Mouse (Mus musculus) regulatory T cell (primary cell): ENCODE data around the gene Tshz3.

Experiments used
- in situ Hi-C: fragments of 300-600 bp; cut with MboI, MseI; formaldehyde crosslinking; loops from one replicate; pipeline ENCODE4 v1.15.1; 2025; ENCODE audit warnings: high pct_unique_total_duplicates

The Tshz3 gene

GRCm38 (mm10) chr7:36697856-36698588 is at the start of gene Tshz3:
TSS of gene Tshz3 (plus strand) at chr7:36698118.
- in situ Hi-C loops = no loop called here

DNA sequence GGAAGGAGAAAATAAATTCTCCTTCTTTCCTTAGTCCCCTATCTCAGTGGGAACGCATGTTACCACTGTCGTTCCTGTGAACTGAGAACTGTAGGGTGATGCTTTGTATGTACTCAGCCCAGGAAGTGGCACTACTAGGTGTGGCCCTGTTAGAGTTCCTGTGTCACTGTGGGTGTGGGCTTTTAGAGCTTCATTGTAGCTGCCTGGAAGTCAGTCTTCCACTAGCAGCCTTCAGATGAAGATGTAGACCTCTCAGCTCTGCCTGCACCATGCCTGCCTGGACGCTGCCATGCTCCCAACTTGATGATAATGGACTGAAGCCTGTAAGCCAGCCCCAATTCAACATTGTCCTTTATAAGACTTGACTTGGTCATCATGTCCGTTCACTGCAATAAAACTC is 42.0 kb upstream of the Tshz3 start:
- in situ Hi-C loops = no loop called here

DNA sequence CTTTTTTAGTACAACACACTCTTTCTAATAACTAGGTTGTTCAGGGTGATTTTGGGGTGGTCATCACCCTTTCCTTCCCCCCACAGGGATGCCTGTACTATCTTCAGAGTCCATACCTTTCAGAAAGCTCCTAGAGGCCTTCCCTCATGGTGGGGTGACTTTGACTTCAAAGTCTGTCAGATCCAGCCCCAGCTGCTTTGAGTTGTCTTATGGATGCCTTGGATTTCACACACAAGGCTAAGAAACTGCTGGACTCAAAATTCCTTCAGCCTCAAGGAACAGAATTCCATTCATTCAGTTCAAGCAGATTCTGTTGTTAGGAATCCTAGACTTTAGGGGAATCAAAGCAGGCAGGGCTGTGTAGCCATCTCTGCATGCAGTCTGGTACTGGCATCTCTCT is 41.5 kb upstream of the Tshz3 start:
- in situ Hi-C loops = no loop called here

DNA sequence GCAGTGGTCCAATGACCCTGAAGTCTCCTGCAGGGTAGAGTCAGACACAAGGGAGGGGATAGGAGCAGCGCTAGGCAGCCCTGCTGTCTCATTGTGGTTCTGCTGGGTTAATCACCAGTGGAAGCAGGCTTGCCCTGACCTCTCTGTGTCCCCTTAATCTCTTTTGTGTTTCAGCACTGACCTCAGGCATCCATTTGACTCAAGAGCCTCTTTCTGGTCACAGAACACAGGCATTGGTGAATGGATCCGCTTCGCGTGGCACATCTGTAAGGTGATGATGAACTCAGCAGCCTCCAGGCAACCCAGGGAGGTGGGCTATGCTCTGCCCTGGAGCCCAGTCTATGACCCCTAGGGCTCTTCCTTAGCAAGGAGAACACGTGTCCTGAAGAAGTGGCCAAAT is 39.6 kb upstream of the Tshz3 start:
- in situ Hi-C loops = no loop called here

- in situ Hi-C loops = no loop called here
Observed at GRCm38 (mm10) chr7:36659265-36659664, 38.7 kb upstream of the Tshz3 start.

GRCm38 (mm10) chr7:36660654-36661053 is 37.3 kb upstream of the Tshz3 start:
- in situ Hi-C loops = no loop called here

DNA sequence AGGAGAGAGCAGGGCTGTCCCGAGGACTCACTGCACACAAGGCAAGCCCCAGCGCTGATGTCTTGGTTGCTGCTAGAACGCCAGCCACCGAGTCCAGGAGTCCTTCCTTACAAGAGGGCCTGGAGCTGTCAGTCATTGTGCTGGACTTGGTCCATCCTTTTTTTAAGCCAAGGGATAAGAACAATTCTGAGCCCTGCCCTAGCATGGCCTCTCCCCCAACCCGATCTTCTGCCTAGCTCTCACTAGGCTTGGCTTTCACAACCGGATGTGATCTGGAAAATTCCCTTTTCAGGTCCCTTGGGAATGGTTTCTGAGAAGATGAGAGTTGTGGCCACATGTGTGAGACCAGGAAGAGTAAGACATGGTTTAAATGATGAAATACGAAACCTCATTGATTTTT is 34.5 kb upstream of the Tshz3 start:
- in situ Hi-C loops = no loop called here

DNA sequence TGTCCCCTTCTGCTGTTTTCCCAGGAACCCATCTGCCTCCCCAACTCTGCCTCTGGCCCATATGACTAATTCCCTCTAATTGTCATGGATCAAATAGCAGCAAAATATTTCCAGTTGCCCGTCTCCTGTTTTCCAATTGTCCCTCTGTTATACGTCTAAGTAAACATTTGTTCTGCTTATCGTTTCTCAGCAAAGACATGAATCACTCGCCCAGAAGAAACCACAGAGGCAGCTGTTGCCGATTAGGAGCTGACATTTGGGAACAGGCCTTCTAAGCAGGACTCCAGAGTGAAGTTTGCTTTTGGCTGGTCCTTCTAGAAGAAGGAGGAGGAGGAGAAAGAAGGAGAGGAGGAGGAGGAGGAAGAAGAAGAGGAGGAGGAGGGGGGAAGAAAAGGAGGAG is 30.2 kb upstream of the Tshz3 start:
- in situ Hi-C loops = no loop called here

DNA sequence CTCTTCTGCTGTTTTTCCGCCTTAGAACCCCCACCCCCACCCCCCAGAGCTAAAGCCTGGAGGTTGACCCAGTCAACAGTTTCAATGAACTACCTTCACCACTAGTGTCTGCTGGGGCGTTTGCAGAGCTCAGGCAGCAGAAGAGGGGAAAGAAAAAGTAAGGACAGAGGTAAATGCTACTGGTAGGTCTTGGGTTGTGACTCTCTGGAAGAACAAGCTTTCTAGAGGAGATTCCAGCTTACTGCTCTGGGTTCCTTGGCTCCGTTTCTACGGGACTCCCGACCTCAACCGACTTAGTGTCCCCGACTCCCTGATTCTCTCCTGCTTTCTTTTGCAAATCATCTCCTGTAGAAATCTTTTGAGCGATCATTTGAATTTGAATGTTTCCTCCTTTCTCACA is 19.9 kb upstream of the Tshz3 start:
- in situ Hi-C loops = no loop called here

DNA sequence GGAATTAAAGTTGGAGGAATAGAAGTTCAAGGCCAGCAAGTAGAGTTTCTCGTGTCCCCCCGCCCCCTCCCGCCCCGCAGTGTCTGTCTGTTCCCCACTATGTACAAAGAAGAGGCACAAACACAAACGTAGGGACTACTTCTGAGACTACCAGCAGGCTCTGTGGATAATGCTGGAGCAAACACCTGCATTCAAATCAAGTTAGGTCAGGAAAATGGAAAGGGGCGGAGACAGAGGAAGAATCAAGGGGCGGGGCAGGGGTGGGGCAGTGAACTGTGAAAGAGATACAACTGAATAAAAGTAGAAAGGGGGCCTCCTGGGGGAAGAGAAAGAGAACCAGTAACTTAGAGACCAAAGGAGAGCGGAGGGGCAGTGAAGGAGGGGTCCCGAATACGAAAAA is 19.4 kb upstream of the Tshz3 start:
- in situ Hi-C loops = no loop called here

GRCm38 (mm10) chr7:36679031-36679618 is 18.8 kb upstream of the Tshz3 start:
- in situ Hi-C loops = no loop called here

DNA sequence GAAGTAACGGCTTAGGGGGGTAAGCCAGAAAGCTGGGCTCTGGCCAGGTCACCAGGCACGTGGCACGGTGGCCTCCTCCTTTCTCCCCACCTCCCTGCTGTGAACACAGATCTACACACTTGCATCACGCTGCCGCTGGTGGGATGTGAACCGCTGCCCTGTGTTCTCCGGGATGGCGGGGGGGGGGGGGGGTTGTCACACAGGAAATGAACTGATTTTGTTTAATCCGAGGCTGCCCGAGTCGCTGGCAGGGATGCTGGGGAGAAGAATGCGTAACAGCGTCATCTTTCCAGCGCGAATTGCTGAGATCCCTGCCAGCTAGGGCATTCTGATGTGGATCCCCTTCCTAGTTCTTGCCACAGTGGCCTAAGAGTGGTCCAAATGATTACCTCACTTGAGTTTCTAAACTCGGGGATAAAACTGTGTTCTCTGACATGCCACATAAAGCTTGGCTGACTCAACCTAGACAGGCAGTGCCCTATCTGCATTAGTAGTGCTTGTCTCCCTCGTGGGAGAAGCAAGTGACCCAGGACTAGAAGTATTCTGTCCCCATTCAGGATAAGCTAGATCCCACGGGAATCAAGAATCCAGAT is 18.0 kb upstream of the Tshz3 start:
- in situ Hi-C loops = no loop called here

DNA sequence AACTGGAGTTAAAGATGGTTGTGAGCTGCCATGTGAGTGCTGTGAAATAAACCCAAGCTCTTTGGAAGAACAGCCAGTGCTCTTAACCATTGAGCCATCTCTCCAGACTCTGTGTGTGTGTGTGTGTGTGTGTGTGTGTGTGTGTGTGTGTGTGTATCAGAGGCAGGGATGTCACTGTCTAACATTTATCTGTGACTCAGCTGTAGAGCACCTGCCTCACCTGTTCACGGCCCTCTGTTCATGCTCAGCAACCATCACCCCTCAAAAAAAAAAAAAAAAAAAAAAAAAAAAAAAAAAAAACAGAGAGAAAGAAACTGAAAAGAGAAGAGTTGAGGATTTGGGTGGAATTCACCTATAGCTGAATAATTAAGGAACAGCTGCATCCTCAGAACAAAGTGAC is 10.4 kb upstream of the Tshz3 start:
- in situ Hi-C loops = no loop called here

- in situ Hi-C loops = no loop called here
Observed at GRCm38 (mm10) chr7:36689049-36689793, 8.7 kb upstream of the Tshz3 start.

GRCm38 (mm10) chr7:36690551-36690950 is 7.4 kb upstream of the Tshz3 start:
- in situ Hi-C loops = no loop called here

DNA sequence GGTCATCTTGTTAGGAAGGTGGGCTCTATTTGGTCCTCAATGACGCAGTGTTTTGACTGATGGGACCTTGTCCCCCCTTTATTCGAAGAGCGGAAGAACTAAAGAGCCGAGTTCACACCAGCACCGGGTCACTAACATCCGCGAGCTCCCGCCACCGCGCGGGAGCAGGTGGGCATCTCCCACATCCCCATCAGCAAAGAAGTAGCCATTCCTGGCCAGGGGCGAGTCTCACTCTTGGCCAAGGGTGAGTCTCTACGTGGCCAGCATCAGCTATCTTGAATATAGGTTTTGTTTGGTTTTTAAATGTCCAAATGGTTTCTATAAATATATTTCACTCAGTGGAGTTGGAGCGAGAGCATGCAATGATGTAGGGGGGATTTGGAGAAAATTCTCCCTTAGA is 6.3 kb upstream of the Tshz3 start:
- in situ Hi-C loops = no loop called here

GRCm38 (mm10) chr7:36692381-36692780 is 5.5 kb upstream of the Tshz3 start:
- in situ Hi-C loops = no loop called here

DNA sequence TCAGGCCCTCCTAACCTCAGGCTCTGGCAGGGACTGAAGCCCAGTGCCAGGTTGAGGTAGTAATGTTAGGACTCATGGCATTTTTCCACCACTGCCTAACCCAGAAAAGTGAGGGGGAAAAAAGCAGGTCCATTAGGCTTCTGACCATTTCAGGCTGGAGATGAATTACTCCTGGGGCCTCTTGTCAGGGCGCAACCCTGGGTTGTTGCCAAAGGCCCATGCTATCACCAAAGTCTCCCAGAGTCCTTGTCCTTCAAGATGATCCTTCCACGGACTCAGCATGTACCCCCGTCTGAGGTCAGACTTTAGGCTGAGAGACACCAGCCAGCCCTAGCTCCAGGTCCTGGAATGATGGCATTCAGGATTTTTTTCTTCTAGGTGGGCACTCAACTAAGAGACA is 4.8 kb upstream of the Tshz3 start:
- in situ Hi-C loops = no loop called here

- in situ Hi-C loops = no loop called here
Observed at GRCm38 (mm10) chr7:36694642-36695191, 3.2 kb upstream of the Tshz3 start.

- in situ Hi-C loops = no loop called here
Observed at GRCm38 (mm10) chr7:36695276-36695675, 2.6 kb upstream of the Tshz3 start.

DNA sequence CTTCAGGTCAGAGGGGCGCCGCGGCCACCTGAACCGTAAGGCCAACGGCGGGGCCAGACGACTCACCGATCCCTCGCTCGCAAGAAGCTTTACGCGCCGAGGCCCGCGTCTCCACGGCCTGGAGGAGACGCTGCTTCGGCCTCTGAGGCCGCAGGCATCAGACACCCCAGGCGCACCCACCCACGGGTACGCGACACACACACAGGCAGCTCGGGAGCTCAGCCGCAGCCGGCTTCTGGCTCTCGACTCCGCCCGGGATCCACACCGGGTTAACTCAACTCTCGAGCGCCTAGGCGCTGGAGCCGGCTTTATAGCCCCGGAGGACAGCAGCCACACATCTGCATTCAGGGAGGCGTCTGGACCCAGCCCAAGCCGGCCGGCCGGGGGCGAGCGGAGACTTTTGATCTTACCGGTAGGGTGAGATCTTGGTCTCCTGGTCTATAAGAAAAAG is 2.1 kb upstream of the Tshz3 start:
- in situ Hi-C loops = no loop called here
